Mouse (Mus musculus) CH12.LX (cell line): ENCODE results near the gene Arvcf.

Source experiments
- BHLHE40 ChIP-seq: IDR thresholded peaks from 2 replicates; pipeline ENCODE4 v1.6.1; 2011; ENCODE audit warnings: mild to moderate bottlenecking, low read depth, low read length, improper control_type of control experiment
- CTCF ChIP-seq, 2 experiments: IDR thresholded peaks in 1 of 2; conservative IDR thresholded peaks in 1 of 2; 2 replicates each; pipeline ENCODE4 v1.5.1; 2011 to 2012; ENCODE audit warnings: low read depth in 2 of 2, low read length in 2 of 2, improper control_type of control experiment in 1 of 2, inconsistent platforms in 1 of 2, mild to moderate bottlenecking in 1 of 2, moderate library complexity in 1 of 2
- E2F4 ChIP-seq: IDR thresholded peaks from 2 replicates; pipeline ENCODE4 v1.6.1; 2011; ENCODE audit warnings: low read depth, low read length, improper control_type of control experiment; ENCODE audit not compliant: insufficient replicate concordance
- EP300 ChIP-seq: IDR thresholded peaks from 2 replicates; pipeline ENCODE4 v1.6.1; 2011; ENCODE audit warnings: low read length, improper control_type of control experiment
- ETS1 ChIP-seq: conservative IDR thresholded peaks from 2 replicates; pipeline ENCODE4 v1.6.1; 2012; ENCODE audit warnings: low read depth, mild to moderate bottlenecking, inconsistent platforms, low read length, improper control_type of control experiment, moderate library complexity
- JUN ChIP-seq: IDR thresholded peaks from 2 replicates; pipeline ENCODE4 v1.6.1; 2011; ENCODE audit warnings: low read depth, mild to moderate bottlenecking, low read length, improper control_type of control experiment, moderate library complexity; ENCODE audit not compliant: insufficient read depth
- MAFK ChIP-seq: IDR thresholded peaks from 2 replicates; pipeline ENCODE4 v1.6.1; 2011; ENCODE audit warnings: low read length, improper control_type of control experiment; ENCODE audit not compliant: insufficient replicate concordance
- MAX ChIP-seq: IDR thresholded peaks from 2 replicates; pipeline ENCODE4 v1.6.1; 2011; ENCODE audit warnings: low read length, improper control_type of control experiment
- MAZ ChIP-seq: IDR thresholded peaks from 2 replicates; pipeline ENCODE4 v1.6.1; 2012; ENCODE audit warnings: low read depth, mild to moderate bottlenecking, inconsistent platforms, low read length, improper control_type of control experiment, moderate library complexity
- MEF2A ChIP-seq: IDR thresholded peaks from 2 replicates; pipeline ENCODE4 v1.6.1; 2014; ENCODE audit warnings: low read depth, mild to moderate bottlenecking, inconsistent platforms, low read length, improper control_type of control experiment, borderline replicate concordance
- NRF1 ChIP-seq: IDR thresholded peaks from 2 replicates; pipeline ENCODE4 v1.6.1; 2014; ENCODE audit warnings: low read depth, mild to moderate bottlenecking, inconsistent platforms, low read length, improper control_type of control experiment, moderate library complexity
- POLR2A ChIP-seq: IDR thresholded peaks from 2 replicates; pipeline ENCODE4 v1.6.1; 2011; ENCODE audit warnings: low read depth, mild to moderate bottlenecking, improper control_type of control experiment, low read length
- POLR2AphosphoS2 ChIP-seq: IDR thresholded peaks from 2 replicates; pipeline ENCODE4 v1.6.1; 2011; ENCODE audit warnings: low read depth, low read length, improper control_type of control experiment
- TBP ChIP-seq: conservative IDR thresholded peaks from 2 replicates; pipeline ENCODE4 v1.6.1; 2011; ENCODE audit warnings: low read depth, low read length, improper control_type of control experiment

DNA sequence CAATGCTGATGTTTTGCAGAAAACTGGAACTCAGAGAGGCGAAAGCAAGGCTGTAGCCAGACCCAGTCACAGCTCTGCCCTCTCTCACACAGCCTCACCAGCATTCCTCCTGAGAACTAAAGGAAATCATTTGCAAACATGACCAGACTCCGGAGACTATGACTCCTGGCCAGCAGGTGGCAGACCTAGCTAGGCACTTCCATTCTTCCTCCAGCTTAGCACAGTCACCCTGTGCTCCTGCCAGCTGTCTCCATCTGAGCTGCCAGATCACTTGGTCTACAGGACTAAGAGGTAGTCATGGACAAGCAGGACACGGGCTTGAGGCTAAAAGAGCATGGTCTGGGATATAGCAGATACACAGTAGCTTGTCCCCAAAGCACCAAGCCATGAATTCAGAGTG lies 2.7 kb upstream of the Arvcf start:
- TF ChIP-seq EP300 = no peak
- TF ChIP-seq POLR2A = no peak
- no peak for TF ChIP-seq JUN
- TF ChIP-seq CTCF (conservative IDR thresholded peaks at IDR 0.05 in 1 of 2, IDR thresholded peaks at IDR 0.05 in 1 of 2; ENCODE audit: low read depth in 2 of 2, low read length in 2 of 2) = peak; percentile 86 to 97
- TF ChIP-seq MAZ = peak; percentile 66; the same call in 1 of the 2 replicates
- TF ChIP-seq MAFK = no peak
- TF ChIP-seq BHLHE40 = peak; percentile 49
- 0 out of 2 replicates have a peak, but pooled peaks have one; percentile 17 for TF ChIP-seq TBP
- no peak for TF ChIP-seq NRF1
- TF ChIP-seq MAX = peak; percentile 48; the same call in 1 of the 2 replicates
- TF ChIP-seq POLR2AphosphoS2 = no peak
- peak; percentile 63; the same call in 1 of the 2 replicates for TF ChIP-seq MEF2A
- TF ChIP-seq E2F4 = no peak
- no peak for TF ChIP-seq ETS1
